Mouse (Mus musculus): ENCODE measurements at regions not wholly inside any gene's neighbourhood (a gene's known extent, or its start where the extent isn't known, plus 50 kb on each side); places are given as distances from the start of the nearest gene placed in this dataset.
"Not testable (repeated sequence)": the region's sequence is repeated elsewhere in the genome, so short reads cannot be mapped to it uniquely, and the experiment has no call there.

GRCm38 (mm10) chr7:95974085-95974484, 197.0 kb upstream of the Tenm4 start:
- DNase-seq: no peak

DNA sequence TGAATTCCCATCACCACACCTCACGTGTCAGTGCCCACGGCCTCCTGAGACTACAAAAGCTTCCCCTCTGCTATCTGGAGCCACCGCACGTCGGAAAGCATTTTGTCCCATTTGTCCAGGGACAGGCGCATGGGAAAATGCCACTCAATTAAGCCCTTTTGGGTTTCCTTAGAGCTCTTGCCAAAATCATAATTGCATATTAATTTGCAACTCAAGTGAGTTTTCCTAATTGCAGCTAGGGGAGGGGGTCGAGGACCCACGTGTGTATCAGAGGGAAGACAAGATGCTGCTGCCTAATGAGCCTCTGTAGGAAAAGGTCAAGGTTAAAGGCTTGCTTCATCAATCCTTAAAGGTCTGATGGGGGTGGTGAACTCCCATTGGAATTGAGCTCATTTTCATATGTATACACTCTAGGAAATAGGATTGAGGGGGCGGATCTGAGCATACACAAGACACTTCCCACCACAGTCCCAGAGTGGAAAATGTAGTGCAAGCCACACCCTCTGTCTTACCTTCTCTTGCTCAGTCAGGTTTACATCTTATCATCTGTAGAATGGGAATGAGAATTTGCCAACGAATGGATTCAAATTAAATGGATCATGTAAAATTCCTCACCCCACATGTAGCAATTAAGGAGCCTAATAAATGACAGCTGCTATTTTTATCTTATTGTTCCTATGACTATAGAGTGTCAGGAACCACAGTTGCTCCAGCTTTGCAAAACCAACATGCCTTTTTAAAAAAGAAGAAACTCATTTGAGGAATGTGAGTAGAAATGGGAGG, 179.6 kb upstream of the Tenm4 start:
- no peak for DNase-seq

DNA sequence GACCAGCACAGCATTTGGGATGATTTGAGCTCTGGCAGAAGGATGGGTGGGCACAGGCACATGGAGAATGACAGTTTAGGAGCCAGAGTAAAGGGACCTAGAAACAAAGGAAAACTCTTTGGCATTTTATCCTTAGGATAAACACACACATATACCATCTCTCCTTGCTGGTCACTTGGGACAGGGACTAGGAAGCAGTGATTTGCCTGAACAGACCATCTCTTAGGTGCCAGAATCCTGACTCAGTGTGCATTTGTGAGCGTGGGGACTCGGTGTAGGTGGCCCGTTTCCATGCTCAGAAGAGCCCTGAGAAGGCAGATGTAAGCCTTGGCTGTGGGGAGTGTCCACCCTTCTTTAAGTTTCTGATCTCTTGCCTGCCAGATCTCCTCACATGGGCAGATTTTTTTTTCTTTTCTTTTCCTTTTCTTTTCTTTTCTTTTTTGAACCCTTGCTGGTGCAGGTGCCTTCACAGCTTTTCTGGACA, 179.0 kb upstream of the Tenm4 start:
- DNase-seq: no peak

GRCm38 (mm10) chr7:95992521-95992920, 178.5 kb upstream of the Tenm4 start:
- no peak for DNase-seq

- DNase-seq: no peak
These were observed 173.9 kb upstream of the Tenm4 start for GRCm38 (mm10) chr7:95997190-95997589.

GRCm38 (mm10) chr7:95999189-95999588, 171.9 kb upstream of the Tenm4 start:
- DNase-seq: no peak

GRCm38 (mm10) chr7:96002401-96002800, 168.6 kb upstream of the Tenm4 start:
- no peak for DNase-seq

GRCm38 (mm10) chr7:96006299-96006698, 164.7 kb upstream of the Tenm4 start:
- DNase-seq: no peak

DNA sequence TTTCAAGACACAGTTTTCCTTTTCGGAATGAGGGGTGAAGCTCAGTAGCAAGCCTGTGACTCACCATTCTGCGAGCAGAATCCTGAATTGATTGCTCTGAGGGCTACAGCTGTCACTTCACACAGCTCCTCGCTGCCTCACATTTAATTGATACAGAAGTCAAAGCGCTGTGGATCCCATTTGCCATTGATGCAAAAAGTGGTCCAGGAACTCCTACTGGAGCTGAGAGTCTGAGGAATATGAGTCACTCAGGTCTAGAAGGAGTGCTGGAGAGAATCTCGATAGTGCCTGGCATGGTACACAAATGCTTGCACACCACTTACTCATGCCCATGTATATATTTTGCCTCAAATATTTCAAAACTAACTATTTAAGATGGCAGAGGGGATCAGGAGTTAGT, 158.0 kb upstream of the Tenm4 start:
- DNase-seq: no peak

GRCm38 (mm10) chr7:96017112-96017884, 153.7 kb upstream of the Tenm4 start:
- peak; percentile 20 for DNase-seq

GRCm38 (mm10) chr7:96024048-96024447, 147.0 kb upstream of the Tenm4 start:
- DNase-seq: no peak

DNA sequence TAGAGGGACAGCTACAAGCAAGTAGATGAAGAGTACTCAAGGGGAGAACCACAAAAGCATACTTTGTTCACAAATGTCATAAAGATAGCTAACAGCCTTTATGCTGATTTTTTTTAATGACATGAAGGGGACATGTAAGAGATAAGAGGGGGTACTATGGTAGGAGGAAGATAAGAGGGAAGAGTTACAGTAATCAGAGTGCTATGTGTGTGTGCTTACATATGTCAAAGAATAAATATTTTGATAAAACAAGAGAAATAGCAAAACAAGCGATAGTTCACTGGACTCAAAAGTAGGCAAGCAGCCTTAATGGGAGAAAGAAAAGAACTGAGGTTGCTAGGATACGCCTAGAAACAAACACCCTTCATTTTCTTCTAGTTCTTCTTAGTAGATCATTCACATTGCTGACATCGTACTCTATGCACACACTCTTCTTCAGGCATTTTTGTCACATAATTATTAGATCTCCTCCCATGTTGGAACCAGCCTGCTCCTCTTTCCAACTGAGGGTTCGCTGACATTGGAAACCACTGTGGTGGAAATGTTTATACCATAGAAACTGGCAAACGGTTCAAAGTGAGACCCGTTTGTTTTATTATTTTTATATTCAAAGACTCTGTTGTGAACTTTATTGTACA, 144.1 kb upstream of the Tenm4 start:
- DNase-seq: peak; percentile 24

DNA sequence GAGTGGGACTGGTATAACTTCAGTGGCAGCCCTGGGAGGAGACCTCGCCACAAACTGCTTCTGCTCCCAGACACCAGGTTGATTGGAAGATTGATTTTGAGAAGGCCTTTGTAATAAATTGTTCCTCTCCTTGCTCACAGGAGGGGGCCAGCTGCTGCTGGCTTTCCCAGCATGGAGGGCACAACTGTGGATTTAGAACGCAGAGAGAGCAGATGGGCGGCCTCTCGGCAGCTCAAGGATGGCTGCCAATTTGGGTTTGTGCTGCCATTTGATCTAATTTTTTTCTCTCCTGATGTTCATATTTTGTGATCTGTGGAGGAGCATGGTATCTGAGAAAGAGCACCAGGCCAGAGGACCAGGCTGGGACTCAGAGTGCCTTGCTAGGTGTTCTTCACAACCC, 137.4 kb upstream of the Tenm4 start:
- no peak for DNase-seq

DNA sequence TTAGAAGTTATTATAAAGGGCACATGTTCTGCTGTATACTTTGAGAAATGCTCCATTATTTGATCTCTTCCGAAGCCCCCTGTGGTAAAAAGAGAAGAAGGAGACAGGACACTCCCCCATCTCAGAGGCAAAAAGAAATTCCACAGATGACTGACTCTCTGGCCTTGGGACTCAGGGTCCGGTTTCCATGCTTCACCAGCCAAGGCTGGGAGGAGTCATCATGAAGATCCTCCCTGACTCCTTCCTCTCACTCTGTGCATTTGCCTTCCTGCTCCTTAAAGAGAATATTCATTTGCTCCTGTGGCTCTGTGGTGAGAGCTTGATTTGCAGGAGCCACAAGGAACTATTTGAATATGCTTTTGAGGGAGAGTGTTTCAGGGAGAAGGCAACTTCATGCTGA, 135.6 kb upstream of the Tenm4 start:
- DNase-seq: peak; percentile 6

- no peak for DNase-seq
These were observed 131.4 kb upstream of the Tenm4 start for GRCm38 (mm10) chr7:96039628-96040027.

DNA sequence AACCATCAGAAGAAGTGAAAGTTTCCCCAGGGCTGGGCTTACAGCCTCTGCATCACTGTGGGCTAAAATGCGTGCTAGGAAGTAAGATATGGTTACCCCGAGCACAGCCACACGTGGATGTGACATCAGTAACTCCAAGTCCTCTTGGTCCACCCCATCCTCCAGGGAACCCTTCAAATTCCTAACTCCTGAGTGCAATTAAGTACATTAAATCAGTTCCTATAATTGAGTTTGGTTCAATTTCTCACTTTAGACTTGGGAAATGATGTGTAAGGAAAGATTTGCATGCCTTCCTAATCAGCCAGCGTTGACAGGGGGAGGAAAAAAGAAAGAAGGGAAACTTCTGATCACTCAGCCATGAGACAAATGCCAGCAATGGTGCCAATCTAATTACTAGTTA, 129.2 kb upstream of the Tenm4 start:
- no peak for DNase-seq

DNA sequence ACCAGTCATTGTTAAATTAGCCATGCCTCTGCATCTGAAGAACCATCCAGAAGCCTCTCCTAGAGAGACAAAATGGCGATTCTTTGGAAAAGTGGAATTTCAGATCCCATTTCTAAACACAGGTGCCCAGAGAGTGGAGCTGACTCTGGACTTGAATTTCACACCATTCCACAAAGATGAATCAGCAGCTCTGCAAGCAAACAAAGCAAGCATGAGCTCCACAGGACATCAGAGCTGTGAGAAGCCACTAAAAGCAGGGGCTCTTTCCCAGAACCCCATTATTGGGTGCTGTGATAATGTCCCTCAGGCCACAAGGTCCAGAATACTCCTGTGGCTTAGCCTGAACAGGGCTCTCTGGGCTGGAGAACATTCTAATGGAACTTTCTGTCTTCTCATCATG, 119.4 kb upstream of the Tenm4 start:
- no peak for DNase-seq

GRCm38 (mm10) chr7:96061599-96061998, 109.4 kb upstream of the Tenm4 start:
- DNase-seq: not testable (repeated sequence)

- DNase-seq: peak; percentile 20
These were observed 92.5 kb upstream of the Tenm4 start for GRCm38 (mm10) chr7:96078511-96078910.

GRCm38 (mm10) chr7:96081676-96082075, 89.4 kb upstream of the Tenm4 start:
- DNase-seq: peak; percentile 60

DNA sequence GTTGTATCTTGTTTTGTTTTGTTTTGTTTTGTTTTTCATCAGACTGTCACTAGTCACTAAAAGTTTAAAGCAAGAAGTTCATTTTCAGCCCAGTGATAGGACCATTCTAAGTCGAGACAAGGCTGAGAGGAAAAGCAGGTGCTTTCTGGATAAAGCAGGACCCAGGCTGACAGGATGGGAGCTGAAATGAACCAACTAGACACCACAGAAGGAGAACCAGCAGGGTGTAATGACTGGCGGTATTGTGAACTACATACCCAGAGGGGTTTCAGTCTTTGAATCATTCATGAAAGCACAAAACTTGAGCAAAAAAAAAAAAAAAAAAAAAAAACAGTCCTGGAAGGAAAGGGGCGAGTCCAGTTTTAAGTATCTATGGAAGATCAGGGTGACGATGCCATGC, 75.9 kb upstream of the Tenm4 start:
- DNase-seq: no peak

DNA sequence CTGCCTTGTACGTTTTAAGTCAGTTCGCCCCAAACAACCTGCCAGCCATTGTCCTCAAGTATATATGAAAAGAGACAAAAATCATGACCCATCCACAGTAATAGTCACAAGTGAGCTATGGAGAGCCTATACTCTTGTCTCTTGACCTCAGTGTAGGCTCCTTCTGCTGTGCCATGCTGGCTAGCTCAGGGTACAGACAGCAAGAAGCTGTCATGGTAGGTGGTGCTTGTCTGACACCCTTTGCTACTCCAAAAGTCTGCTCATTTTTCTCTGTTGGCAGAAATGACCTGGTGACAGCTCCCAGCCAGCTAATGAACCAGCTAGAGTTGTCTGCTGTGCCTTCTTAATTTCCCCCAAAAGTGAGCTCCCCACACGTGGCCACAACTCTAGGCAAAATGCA, 75.3 kb upstream of the Tenm4 start:
- DNase-seq: no peak

DNA sequence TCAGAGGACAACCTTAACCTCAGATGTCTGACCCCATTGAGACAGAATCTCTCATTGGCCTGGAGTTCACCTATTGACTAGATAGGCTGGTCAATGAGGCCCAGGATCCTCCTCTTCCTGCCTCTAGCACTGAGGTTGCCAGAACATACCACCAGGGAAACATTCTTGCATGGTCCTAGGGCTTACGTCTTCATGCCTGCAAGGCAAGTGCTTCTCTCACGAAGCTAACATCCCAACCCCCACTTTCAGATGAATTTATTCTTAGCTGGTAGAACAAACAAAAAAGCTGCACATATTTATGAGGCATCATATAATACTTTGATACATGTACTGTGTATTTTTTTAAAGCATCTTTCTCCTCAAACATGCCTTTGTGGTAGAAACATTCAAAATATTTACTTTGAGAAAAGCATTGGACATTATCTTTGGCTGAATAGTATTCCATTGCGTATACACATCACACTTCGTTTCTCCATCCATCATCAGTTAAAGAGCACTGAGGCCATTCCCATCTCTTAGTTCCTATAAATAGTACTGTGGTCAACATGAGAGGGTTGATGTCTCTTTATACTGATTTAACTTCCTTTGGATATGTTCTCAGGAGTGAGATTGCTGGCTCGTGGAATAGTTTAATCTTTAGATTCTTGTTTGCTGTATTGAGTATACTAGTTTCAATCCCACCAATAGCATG, 72.2 kb upstream of the Tenm4 start:
- peak; percentile 40 for DNase-seq
